Mouse (Mus musculus) bone marrow macrophage, adult 2 months (primary cell): ENCODE measurements around the gene Gtpbp4. TPM values are rescaled to one million over a fixed set of nuclear protein-coding genes. Genes with fewer than 3 reads are reported as not detected.
"Not testable (repeated sequence)": the region's sequence is repeated elsewhere in the genome, so short reads cannot be mapped to it uniquely, and the experiment has no call there.

ENCODE experiments used
- H3K27ac ChIP-seq: 2 replicates; pipeline ENCODE4 v1.5.1; 2012; ENCODE audit warnings: low read depth, low read length; ENCODE audit not compliant: insufficient read depth
- H3K4me1 ChIP-seq: 2 replicates; pipeline ENCODE4 v1.6.1; 2012; ENCODE audit warnings: low read length; ENCODE audit not compliant: control insufficient read depth, insufficient read depth
- H3K4me3 ChIP-seq: 2 replicates; pipeline ENCODE4 v1.5.1; 2012; ENCODE audit warnings: mild to moderate bottlenecking, low read length, moderate library complexity; ENCODE audit not compliant: insufficient read depth
- CTCF ChIP-seq: IDR thresholded peaks from 2 replicates; pipeline ENCODE4 v1.5.1; 2012; ENCODE audit warnings: low read depth, mild to moderate bottlenecking, low read length, moderate library complexity
- POLR2A ChIP-seq: IDR thresholded peaks from 2 replicates; pipeline ENCODE4 v1.6.1; 2012; ENCODE audit warnings: mild to moderate bottlenecking, low read depth, low read length, borderline replicate concordance
- polyA plus RNA-seq: library from polyadenylated mRNA; stranded (reverse); fragments of >200 nt; gene quantifications from 2 replicates; pipeline ENCODE4 v1.2.4, GENCODE M21; 2012; ENCODE audit not compliant: missing spikeins, insufficient read depth, insufficient read length

Gtpbp4 gene
- polyA plus RNA-seq, 1 experiment = 26.7 TPM

- H3K27ac ChIP-seq = no peak overlapping the region
- H3K4me1 ChIP-seq = peaks cover 25% of the 10 kb centered on the region
- TF ChIP-seq POLR2A (no peak), CTCF (no peak)
- H3K4me3 ChIP-seq = no peak overlapping the region
Measured at GRCm38 (mm10) chr13:8992231-8992630, 3.7 kb downstream of the Gtpbp4 start.

DNA sequence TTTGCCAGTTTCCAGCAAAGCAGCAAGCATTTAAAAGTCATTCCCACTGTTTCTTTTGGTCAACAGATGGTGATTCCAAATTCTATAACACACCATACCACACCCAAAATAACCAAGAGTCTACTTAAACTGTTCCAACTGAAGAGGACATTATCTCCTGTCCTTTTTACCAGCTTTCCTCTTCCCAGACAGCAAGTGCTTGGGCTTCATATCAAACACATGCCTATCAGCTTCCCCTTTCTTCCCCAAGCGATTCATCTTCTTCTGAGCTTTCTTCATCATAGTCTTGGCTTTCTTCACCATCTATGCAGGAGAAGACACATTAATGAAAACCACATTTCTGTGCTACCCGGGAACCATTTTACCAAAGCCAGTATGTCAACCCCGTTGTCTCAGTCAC, 22.9 kb downstream of the Gtpbp4 start:
- Histone ChIP-seq H3K27ac (no peak overlapping the region), H3K4me3 (no peak overlapping the region), H3K4me1 (no peaks in the 10 kb centered on the region)
- TF ChIP-seq POLR2A (no peak), CTCF (no peak)

- Histone ChIP-seq H3K4me1 (no peaks in the 10 kb centered on the region), H3K4me3 (no peak overlapping the region), H3K27ac (no peak overlapping the region)
- TF ChIP-seq CTCF (no peak), POLR2A (no peak)
Measured at GRCm38 (mm10) chr13:8972369-8972768, 23.5 kb downstream of the Gtpbp4 start.

- Histone ChIP-seq H3K27ac (no peak overlapping the region), H3K4me3 (no peak overlapping the region), H3K4me1 (no peaks in the 10 kb centered on the region)
- TF ChIP-seq CTCF = no peak
- no peak for TF ChIP-seq POLR2A
Measured at GRCm38 (mm10) chr13:8967742-8968141, 28.1 kb downstream of the Gtpbp4 start.

DNA sequence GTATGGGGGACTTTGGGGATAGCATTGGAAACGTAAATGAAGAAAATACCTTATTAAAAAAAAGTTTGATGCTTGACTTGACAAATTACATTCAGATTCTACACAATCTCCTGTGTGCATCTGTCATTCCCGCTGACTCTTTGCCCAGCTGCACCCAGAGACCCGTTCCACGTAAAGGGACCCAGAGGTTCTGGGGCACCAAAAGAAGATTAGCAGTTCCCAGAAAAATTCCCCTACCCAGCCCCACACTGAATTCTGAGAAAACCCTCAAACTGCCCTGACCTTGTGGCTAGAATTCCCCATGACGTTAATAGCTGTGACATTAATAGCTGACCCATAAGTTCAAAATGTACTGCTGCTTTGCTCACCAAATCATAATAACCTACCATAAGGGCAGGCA, 30.7 kb downstream of the Gtpbp4 start:
- H3K4me1 ChIP-seq = no peaks in the 10 kb centered on the region
- TF ChIP-seq POLR2A (no peak), CTCF (no peak)
- no peak overlapping the region for H3K27ac ChIP-seq
- no peak overlapping the region for H3K4me3 ChIP-seq

DNA sequence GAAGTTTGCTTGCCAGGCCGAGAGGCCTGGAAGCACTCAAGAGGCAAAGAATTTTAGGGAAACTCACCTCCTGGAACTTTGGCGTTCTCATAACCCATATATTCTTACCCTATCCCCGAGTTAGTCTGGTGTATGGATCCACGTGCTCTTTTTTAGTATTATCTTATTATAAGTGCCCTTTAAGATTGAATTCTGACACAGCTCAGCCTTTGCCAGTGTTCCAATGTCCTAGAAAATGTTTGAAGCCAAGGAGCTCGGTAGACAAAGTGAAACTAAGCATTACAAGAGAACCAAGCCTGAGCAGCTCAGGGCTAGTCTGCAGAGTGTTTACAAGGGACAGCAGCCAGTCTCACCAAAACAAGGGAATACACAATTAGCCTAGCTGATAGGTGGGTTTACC, 33.6 kb downstream of the Gtpbp4 start:
- H3K4me1 ChIP-seq, H3K27ac ChIP-seq, H3K4me3 ChIP-seq: not testable (repeated sequence)

DNA sequence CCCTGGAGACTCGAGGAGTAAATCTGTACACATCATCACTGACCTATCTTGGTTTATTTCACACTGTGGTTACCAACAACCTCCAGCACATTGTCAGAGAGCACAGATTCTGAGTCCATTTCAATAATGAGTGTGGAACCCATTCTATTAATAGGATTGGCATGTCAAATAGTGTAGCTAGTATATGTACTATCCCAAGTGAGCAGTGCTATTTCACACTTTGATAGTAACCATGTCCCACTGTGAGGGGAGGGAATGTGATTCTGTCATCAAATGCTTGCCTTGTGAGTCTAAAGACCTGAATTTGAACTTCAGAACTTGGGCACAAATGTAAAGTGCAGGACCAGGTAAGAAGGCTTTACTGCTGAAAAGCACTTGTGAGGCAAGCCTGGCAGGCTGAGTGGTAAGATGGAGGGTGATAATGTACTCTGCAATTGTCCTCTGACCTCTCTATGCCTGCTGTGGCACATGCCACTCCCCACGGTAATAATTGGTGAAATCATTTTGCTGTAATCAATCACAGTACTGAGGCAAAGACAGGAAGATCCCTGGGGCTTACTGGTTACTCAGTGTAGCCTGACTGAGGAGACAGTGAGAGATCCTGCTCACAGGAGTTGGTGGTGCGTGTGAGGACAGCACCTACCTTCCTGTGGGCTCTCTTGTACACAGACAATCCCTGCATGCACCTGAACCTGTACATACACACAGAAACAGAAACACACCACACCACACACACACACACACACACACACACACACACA, 34.6 kb downstream of the Gtpbp4 start:
- not testable (repeated sequence) for H3K4me3 ChIP-seq, H3K4me1 ChIP-seq, H3K27ac ChIP-seq

GRCm38 (mm10) chr13:8959554-8959953, 36.3 kb downstream of the Gtpbp4 start:
- H3K27ac ChIP-seq, H3K4me3 ChIP-seq, H3K4me1 ChIP-seq: not testable (repeated sequence)

- not testable (repeated sequence) for H3K27ac ChIP-seq, H3K4me1 ChIP-seq, H3K4me3 ChIP-seq
Measured at GRCm38 (mm10) chr13:8959058-8959457, 36.8 kb downstream of the Gtpbp4 start.

DNA sequence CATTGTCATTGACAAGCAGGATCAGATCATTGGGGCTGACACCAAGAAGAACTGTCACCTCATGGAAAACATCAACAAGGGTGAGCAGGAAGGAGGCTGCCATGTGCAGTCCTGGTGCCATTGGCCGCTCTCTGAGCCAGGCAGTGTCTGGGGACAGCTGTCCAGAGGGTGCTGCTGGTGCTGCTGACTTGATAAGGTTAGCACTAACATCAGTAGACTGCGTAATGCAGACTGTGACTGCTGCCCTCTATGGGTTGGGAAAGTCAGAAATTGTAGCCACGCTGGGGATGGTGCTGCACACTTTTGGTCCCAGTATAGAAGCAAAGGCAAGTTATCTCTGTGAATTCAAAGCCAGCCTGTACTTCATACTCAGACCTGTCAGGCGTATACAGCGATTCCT, 39.0 kb downstream of the Gtpbp4 start:
- not testable (repeated sequence) for H3K27ac ChIP-seq, H3K4me3 ChIP-seq

GRCm38 (mm10) chr13:8955127-8955526, 40.8 kb downstream of the Gtpbp4 start:
- H3K4me1 ChIP-seq, H3K27ac ChIP-seq, H3K4me3 ChIP-seq: not testable (repeated sequence)

More for the DNA sequence above, 39.0 kb downstream of the Gtpbp4 start:
- H3K4me1 ChIP-seq = not testable (repeated sequence)

DNA sequence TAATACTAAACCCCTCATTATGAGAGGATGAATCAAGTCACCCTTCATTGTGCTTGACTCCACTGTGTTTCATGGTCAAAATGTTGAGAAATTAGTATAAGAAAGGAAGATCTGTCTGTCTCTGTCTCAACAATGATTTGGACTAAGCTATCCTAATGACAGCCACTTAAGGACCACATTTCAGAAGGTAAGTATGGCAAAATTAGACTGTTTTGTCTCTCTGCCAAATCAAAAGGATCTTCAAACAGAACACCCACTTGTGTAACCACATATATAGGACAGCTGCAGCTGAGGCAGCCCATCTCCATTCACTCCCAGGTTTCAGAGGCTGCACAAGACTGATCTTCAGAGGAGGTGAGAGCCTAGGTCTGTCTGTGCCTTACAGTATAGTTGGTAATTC, 43.3 kb downstream of the Gtpbp4 start, which contains the start of gene Idi2:
Idi2 (plus strand) TSS at position 301 of the 400 bp plus-strand sequence.
- not testable (repeated sequence) for H3K4me3 ChIP-seq, H3K27ac ChIP-seq, H3K4me1 ChIP-seq

GRCm38 (mm10) chr13:8948131-8948530, 47.8 kb downstream of the Gtpbp4 start, which contains the start of gene Gm9745:
Gene Gm9745, minus strand, starts transcription at chr13:8948231.
- H3K4me3 ChIP-seq, H3K27ac ChIP-seq: not testable (repeated sequence)

GRCm38 (mm10) chr13:8943828-8944227, 52.1 kb downstream of the Gtpbp4 start:
- H3K4me1 ChIP-seq, H3K4me3 ChIP-seq, H3K27ac ChIP-seq: not testable (repeated sequence)

More at GRCm38 (mm10) chr13:8948131-8948530, 47.8 kb downstream of the Gtpbp4 start, which contains the start of gene Gm9745:
- H3K4me1 ChIP-seq = not testable (repeated sequence)

GRCm38 (mm10) chr13:8941701-8942100, 54.2 kb downstream of the Gtpbp4 start:
- not testable (repeated sequence) for H3K27ac ChIP-seq, H3K4me3 ChIP-seq, H3K4me1 ChIP-seq

DNA sequence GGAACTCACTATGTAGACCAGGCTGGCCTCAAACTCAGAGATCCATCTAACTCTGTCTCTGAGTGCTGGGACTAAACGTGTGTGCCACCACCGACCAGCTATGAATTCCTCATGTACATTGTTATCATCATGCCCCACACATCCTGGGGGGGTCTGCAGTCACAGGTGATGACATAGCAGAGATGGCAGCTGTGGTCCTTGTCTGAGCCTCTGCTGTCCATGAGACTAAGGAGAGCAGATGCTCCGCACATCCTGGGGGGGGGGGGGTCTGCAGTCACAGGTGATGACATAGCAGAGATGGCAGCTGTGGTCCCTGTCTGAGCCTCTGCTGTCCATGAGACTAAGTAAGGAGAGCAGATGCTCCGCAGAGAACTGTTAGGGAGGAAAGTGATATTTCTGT, 54.8 kb downstream of the Gtpbp4 start:
- not testable (repeated sequence) for H3K4me3 ChIP-seq, H3K4me1 ChIP-seq

More for the DNA sequence above, 54.8 kb downstream of the Gtpbp4 start:
- not testable (repeated sequence) for H3K27ac ChIP-seq
